Mouse (Mus musculus): Measurements from ENCODE around the gene Galnt7.

The Galnt7 gene

GRCm38 (mm10) chr8:57584416-57585127 is 68.3 kb downstream of the Galnt7 start:
- no peak for DNase-seq (ENCODE audit: low read depth)

- DNase-seq (ENCODE audit: low read depth): peak; percentile 54
These were observed 73.0 kb downstream of the Galnt7 start for GRCm38 (mm10) chr8:57579845-57580244.

- DNase-seq (ENCODE audit: low read depth): peak; percentile 62
These were observed 75.5 kb downstream of the Galnt7 start for GRCm38 (mm10) chr8:57577301-57577700.

- peak; percentile 85 for DNase-seq (ENCODE audit: low read depth)
These were observed 76.6 kb downstream of the Galnt7 start for GRCm38 (mm10) chr8:57576238-57576637.

- DNase-seq (ENCODE audit: low read depth): peak; percentile 15
These were observed 77.5 kb downstream of the Galnt7 start for GRCm38 (mm10) chr8:57575336-57575735.

DNA sequence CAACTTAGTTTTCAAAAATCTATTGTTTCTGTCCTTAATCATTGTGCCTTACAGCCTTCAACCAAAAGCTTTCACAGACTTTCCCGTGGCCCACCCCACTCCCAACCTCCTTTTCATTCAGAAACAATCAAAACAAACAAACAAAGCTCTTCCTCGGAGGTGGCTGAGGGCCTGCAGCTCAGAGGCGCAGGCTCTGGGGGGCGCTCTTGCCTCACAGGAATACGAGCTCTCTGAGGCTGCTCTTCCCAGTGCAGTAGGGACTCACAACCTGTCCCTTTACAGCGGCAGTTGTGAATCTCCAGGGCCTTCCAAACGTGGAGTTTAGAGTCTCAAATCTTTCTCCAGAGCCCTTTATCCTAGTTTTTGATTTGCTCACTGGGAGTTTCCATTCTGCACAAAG is 78.4 kb downstream of the Galnt7 start:
- DNase-seq (ENCODE audit: low read depth): peak; percentile 82

- peak; percentile 12 for DNase-seq (ENCODE audit: low read depth)
These were observed 79.0 kb downstream of the Galnt7 start for GRCm38 (mm10) chr8:57573844-57574243.

DNA sequence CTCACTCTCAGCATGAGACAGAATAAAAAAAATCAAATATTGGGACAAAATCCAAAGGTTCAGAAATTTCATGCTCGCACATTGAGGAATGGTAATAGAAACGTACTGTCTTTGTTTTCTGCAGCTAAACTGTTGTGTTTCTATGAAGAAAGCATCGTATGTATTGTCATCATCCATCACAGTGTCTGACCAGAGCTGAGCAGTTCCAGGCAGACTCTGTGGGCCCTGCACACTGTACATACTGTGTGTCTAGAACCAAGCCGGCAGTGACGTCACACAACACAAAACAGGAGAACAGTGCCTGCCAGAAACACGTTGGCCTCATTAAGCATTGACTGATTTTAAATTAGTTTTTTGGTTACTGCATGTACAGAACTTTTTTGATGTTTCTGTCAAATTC is 82.9 kb downstream of the Galnt7 start:
- no peak for DNase-seq (ENCODE audit: low read depth)

DNA sequence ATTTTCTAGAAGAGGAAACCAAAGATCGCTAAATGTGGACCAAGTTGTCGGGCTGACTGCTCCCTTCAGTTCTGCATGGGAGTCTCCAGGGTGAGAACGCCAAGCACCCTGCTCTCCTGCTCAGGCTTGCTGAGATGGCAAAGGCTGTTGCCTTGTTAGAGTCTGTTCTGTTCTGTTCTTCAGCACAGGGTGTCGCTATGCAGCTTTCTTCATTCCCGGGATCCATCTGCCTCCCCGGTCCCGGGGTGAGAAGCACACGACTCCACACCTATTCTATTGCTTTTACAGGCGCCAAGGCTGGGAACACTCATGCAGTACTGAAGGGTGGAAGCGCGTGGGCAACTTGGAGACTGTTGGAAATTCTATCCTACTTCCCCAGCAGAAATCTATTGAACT is 83.4 kb downstream of the Galnt7 start:
- no peak for DNase-seq (ENCODE audit: low read depth)

DNA sequence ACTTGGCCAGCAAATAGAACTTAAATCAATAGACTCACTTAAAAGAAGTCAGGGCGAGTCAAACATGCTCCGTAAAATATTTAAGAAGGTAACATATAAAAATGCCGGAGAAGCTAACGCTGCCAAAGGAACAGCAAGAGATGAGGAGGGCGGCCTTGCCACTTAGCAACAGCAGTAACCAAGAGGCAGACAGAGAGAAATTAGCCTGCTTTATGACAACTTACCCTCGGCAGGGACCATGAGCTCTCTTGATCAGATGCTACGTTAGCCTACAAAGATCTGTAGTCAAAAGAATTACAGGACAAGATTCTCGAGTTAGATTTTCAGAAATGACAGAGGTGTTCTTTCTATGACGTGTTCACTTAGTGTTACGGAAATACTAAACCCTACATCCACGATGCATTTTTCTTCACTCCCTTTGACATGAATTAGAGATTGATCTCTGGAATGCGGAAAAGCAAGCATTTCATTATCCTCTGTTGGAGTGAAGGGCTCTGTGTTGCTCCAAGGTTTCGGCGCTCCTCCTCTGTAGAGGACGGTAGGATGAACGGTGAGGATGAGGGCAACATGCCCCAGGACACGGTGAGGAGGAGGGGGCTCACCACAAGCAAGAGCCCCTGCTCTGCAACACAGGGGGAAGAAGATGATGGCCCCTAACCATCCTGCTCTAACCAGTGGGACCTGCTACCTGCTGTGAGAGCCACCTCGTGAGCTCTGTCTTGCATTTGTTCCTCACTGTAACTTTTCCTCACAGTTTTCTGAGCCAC is 84.0 kb downstream of the Galnt7 start:
- no peak for DNase-seq (ENCODE audit: low read depth)

- DNase-seq (ENCODE audit: low read depth): no peak
These were observed 84.8 kb downstream of the Galnt7 start for GRCm38 (mm10) chr8:57567998-57568397.

DNA sequence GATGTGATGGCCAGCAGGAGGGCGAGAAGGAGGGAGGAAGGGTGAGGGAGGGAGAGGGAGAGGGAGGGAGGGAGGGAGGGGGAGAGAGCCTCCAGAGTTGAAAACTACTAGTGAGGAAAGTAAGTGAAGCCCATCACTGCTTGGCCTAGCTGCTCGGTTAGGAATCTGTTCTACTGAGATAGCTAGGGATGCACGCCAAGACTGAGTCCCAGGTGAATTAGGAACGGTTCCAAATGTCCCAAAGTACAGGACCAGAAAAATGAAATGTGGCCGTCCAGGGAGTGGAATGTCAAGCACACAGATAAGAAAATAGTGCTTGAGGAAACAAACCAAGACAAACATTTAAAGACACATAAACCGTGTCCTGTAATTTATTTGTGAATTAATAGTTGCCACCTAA is 87.8 kb downstream of the Galnt7 start:
- DNase-seq (ENCODE audit: low read depth): no peak

DNA sequence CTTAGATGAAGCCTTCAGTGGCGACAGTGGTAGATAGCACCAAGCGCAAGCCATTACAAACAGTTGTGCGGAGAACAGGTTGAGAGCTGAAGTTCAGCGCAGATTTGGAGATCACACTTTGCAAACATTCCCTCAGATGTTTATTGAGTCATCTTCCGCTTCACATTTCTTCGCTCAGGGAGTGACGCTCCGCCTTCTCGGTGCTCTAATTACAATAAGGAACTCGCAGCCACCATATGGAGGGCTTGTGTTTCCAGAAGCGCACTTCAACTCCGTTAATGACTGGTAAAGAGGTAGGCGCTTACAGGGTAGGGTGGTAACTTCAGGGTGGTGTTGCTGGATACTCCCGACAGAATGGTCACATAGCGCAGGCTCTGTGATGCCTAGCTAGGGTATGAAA is 89.1 kb downstream of the Galnt7 start:
- no peak for DNase-seq (ENCODE audit: low read depth)

- no peak for DNase-seq (ENCODE audit: low read depth)
These were observed 90.1 kb downstream of the Galnt7 start for GRCm38 (mm10) chr8:57562741-57563140.

DNA sequence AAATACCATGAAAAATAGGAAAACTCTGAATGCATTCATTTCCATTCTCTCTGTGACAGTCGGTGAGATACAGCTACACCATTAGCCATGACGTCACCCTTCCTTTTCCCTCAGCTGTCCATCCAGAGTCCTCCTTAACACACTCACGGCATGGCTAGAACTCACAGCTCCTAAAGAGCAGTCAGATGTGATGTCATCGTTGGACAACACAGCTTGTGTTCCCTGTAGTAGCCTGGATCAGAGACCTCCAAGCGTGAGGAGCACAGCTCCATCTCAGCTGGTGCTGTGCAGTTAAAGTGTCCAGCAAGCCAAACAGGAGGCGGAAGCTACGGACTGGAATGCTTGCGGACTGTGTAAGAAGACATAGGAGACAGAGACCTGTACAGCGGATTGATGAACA is 91.9 kb downstream of the Galnt7 start:
- DNase-seq (ENCODE audit: low read depth): no peak

- no peak for DNase-seq (ENCODE audit: low read depth)
These were observed 100.5 kb downstream of the Galnt7 start for GRCm38 (mm10) chr8:57552102-57553032.

DNA sequence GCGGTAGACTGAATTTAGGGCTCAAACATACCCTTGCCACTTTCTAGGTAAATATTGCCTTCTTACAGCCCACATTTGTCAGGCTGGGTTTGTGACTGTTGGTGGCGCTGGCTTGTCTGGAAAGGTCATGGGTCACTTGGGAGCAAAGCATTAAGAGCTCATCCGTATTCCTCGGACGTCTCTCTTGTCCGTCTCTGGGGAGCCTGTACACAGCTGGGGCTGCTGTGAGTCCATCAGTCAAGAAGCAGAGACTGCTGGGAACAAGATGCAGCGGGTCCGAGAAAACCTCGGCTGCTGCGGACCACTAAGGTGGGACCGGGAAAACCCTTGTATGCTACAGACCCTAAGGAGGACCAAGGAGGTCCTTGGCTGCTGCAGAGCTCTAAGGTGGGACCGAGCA is 105.3 kb downstream of the Galnt7 start:
- DNase-seq (ENCODE audit: low read depth): no peak

GRCm38 (mm10) chr8:57546834-57547233 is 106.0 kb downstream of the Galnt7 start:
- no peak for DNase-seq (ENCODE audit: low read depth)

GRCm38 (mm10) chr8:57546401-57546800 is 106.4 kb downstream of the Galnt7 start:
- no peak for DNase-seq (ENCODE audit: low read depth)

GRCm38 (mm10) chr8:57541405-57541804 is 111.4 kb downstream of the Galnt7 start:
- DNase-seq (ENCODE audit: low read depth): no peak

GRCm38 (mm10) chr8:57540951-57541350 is 111.9 kb downstream of the Galnt7 start:
- DNase-seq (ENCODE audit: low read depth): no peak

GRCm38 (mm10) chr8:57540110-57540838 is 112.6 kb downstream of the Galnt7 start:
- peak; percentile 80 for DNase-seq (ENCODE audit: low read depth)

All from induced T-regulatory cell, adult 2 months (primary cell).